Mouse (Mus musculus): ENCODE results near the gene Lhb.

- TF ChIP-seq CTCF (IDR thresholded peaks at IDR 0.05; ENCODE audit: insufficient read depth, low read depth, low read length) (no peak), POLR2A (IDR thresholded peaks at IDR 0.05; ENCODE audit: insufficient read depth, low read depth, low read length) (no peak)
Observed at GRCm38 (mm10) chr7:45465112-45465511, 44.5 kb downstream of the Lhb start.
